Mouse (Mus musculus) thymus, postnatal 36 days (tissue): Measurements from ENCODE around the gene Insyn1.

Source experiments
- DNase-seq, 2 experiments: peaks; one replicate each; pipeline ENCODE4 v3.0.0; 2022; ENCODE audit warnings: mixed read lengths in 2 of 2

Gene Insyn1

GRCm38 (mm10) chr9:58489133-58489864 lies 896 bp downstream of the Insyn1 start:
- no peak for DNase-seq

- no peak for DNase-seq
These were observed 1.4 kb downstream of the Insyn1 start for GRCm38 (mm10) chr9:58489865-58490165.

- no peak for DNase-seq
These were observed 2.0 kb downstream of the Insyn1 start for GRCm38 (mm10) chr9:58490391-58490790.

- peak; percentile 12 to 19 for DNase-seq
These were observed 6.6 kb downstream of the Insyn1 start for GRCm38 (mm10) chr9:58495035-58495434.

- DNase-seq = peak in 1 of 2 experiments; percentile 25
These were observed 8.2 kb downstream of the Insyn1 start for GRCm38 (mm10) chr9:58496470-58497182.

- no peak for DNase-seq
These were observed 9.5 kb downstream of the Insyn1 start for GRCm38 (mm10) chr9:58497942-58498341.

GRCm38 (mm10) chr9:58500946-58501345 lies 12.5 kb downstream of the Insyn1 start:
- no peak for DNase-seq

- DNase-seq = peak; percentile 35 to 62
These were observed 19.0 kb downstream of the Insyn1 start for GRCm38 (mm10) chr9:58507216-58508005.

- no peak for DNase-seq
These were observed 22.0 kb downstream of the Insyn1 start for GRCm38 (mm10) chr9:58510452-58510851.

GRCm38 (mm10) chr9:58513749-58514148 lies 25.3 kb downstream of the Insyn1 start:
- no peak for DNase-seq

GRCm38 (mm10) chr9:58516480-58516879 lies 28.1 kb downstream of the Insyn1 start:
- DNase-seq = no peak

GRCm38 (mm10) chr9:58517866-58518750 lies 29.7 kb downstream of the Insyn1 start:
- DNase-seq = peak in 1 of 2 experiments; percentile 31

GRCm38 (mm10) chr9:58519953-58520352 lies 31.6 kb downstream of the Insyn1 start:
- no peak for DNase-seq

- DNase-seq = no peak
These were observed 32.6 kb downstream of the Insyn1 start for GRCm38 (mm10) chr9:58520816-58521581.

- DNase-seq = no peak
These were observed 33.5 kb downstream of the Insyn1 start for GRCm38 (mm10) chr9:58521883-58522423.

GRCm38 (mm10) chr9:58525108-58525507 lies 36.7 kb downstream of the Insyn1 start:
- no peak for DNase-seq

GRCm38 (mm10) chr9:58527841-58528240 lies 39.4 kb downstream of the Insyn1 start:
- DNase-seq = no peak

- DNase-seq = no peak
These were observed 42.0 kb downstream of the Insyn1 start for GRCm38 (mm10) chr9:58530407-58530806.

GRCm38 (mm10) chr9:58532236-58532635 lies 43.8 kb downstream of the Insyn1 start:
- DNase-seq = no peak

GRCm38 (mm10) chr9:58533322-58533721 lies 44.9 kb downstream of the Insyn1 start:
- no peak for DNase-seq

- peak in 1 of 2 experiments; percentile 38 for DNase-seq
These were observed 46.4 kb downstream of the Insyn1 start for GRCm38 (mm10) chr9:58534766-58535165.
